Mouse (Mus musculus): ENCODE measurements around the gene Itga9.

Itga9 gene

GRCm38 (mm10) chr9:118921926-118922325, 315.4 kb downstream of the Itga9 start:
- no peak for DNase-seq (ENCODE audit: low spot score)

GRCm38 (mm10) chr9:118924554-118925085, 318.1 kb downstream of the Itga9 start:
- DNase-seq (ENCODE audit: low spot score): no peak

- peak; percentile 98 for DNase-seq (ENCODE audit: low spot score)
These were observed 319.0 kb downstream of the Itga9 start for GRCm38 (mm10) chr9:118925286-118926110.

- peak; percentile 58 for DNase-seq (ENCODE audit: low spot score)
These were observed 319.7 kb downstream of the Itga9 start, which contains the start of gene Ctdspl for GRCm38 (mm10) chr9:118926111-118926650. TSS of gene Ctdspl (plus strand) at chr9:118926453.

GRCm38 (mm10) chr9:118926688-118927321, 320.3 kb downstream of the Itga9 start:
- peak; percentile 33 for DNase-seq (ENCODE audit: low spot score)

GRCm38 (mm10) chr9:118927501-118927900, 321.0 kb downstream of the Itga9 start:
- DNase-seq (ENCODE audit: low spot score): no peak

- DNase-seq (ENCODE audit: low spot score): no peak
These were observed 321.5 kb downstream of the Itga9 start for GRCm38 (mm10) chr9:118928007-118928406.

- DNase-seq (ENCODE audit: low spot score): no peak
These were observed 322.2 kb downstream of the Itga9 start for GRCm38 (mm10) chr9:118928656-118929055.

- no peak for DNase-seq (ENCODE audit: low spot score)
These were observed 324.1 kb downstream of the Itga9 start for GRCm38 (mm10) chr9:118930611-118931010.

- DNase-seq (ENCODE audit: low spot score): no peak
These were observed 327.3 kb downstream of the Itga9 start for GRCm38 (mm10) chr9:118933800-118934199.

- no peak for DNase-seq (ENCODE audit: low spot score)
These were observed 327.8 kb downstream of the Itga9 start for GRCm38 (mm10) chr9:118934319-118934718.

- no peak for DNase-seq (ENCODE audit: low spot score)
These were observed 328.6 kb downstream of the Itga9 start for GRCm38 (mm10) chr9:118935098-118935497.

- no peak for DNase-seq (ENCODE audit: low spot score)
These were observed 329.6 kb downstream of the Itga9 start for GRCm38 (mm10) chr9:118936071-118936470.

- no peak for DNase-seq (ENCODE audit: low spot score)
These were observed 331.0 kb downstream of the Itga9 start for GRCm38 (mm10) chr9:118937515-118937914.

GRCm38 (mm10) chr9:118939410-118939809, 332.9 kb downstream of the Itga9 start:
- peak; percentile 70 for DNase-seq (ENCODE audit: low spot score)

- DNase-seq (ENCODE audit: low spot score): no peak
These were observed 333.3 kb downstream of the Itga9 start for GRCm38 (mm10) chr9:118939831-118940230.

- DNase-seq (ENCODE audit: low spot score): no peak
These were observed 334.2 kb downstream of the Itga9 start for GRCm38 (mm10) chr9:118940591-118941207.

- no peak for DNase-seq (ENCODE audit: low spot score)
These were observed 335.5 kb downstream of the Itga9 start for GRCm38 (mm10) chr9:118942030-118942429.

GRCm38 (mm10) chr9:118943941-118944340, 337.5 kb downstream of the Itga9 start:
- no peak for DNase-seq (ENCODE audit: low spot score)

- no peak for DNase-seq (ENCODE audit: low spot score)
These were observed 337.9 kb downstream of the Itga9 start for GRCm38 (mm10) chr9:118944388-118944787.

- DNase-seq (ENCODE audit: low spot score): no peak
These were observed 342.0 kb downstream of the Itga9 start for GRCm38 (mm10) chr9:118948486-118948885.

- no peak for DNase-seq (ENCODE audit: low spot score)
These were observed 342.6 kb downstream of the Itga9 start for GRCm38 (mm10) chr9:118949124-118949523.

All from embryo, embryonic 10.5 days (tissue).